Mouse (Mus musculus) yolk sac, embryonic 10.5 days (tissue): ENCODE measurements around the gene Hsh2d.
A peak's percentile ranks its signal among the peaks of the same experiment; 100 is the strongest.

Experiments
- DNase-seq: peaks from one replicate; pipeline ENCODE4 v3.0.0-alpha.2; 2017; ENCODE audit warnings: low spot score

The Hsh2d gene

GRCm38 (mm10) chr8:72189417-72190214, at the start of gene Hsh2d:
TSS of gene Hsh2d (plus strand) at chr8:72189638.
- peak; percentile 7 for DNase-seq

DNA sequence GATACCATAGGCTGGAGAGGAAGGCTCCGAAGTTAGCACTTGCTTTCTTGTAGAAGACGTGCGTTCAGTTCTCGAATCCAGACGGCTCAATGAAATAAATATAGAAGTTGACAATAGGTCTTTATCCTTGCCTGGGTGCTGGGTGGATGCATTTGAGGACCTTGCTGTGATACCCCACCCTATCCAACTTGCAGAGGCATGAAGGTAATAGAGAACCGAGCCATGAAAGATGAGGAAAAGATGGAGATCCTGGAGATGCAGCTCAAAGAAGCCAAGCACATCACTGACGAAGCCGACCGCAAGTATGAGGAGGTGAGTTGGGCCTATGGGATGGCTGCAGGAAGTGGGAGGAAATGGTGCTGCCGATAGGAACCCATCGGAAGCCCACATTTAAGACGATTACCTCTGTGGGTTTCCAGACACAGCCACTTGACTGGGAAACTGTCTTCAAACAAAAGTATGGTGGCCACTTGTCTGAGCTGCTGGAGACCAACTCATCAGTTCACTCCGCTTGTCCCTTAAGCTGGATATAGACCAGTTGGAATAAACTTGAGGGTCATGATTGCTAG, 46.1 kb upstream of the Hsh2d start:
- no peak for DNase-seq

GRCm38 (mm10) chr8:72144345-72144975, 45.0 kb upstream of the Hsh2d start:
- DNase-seq, result no peak

GRCm38 (mm10) chr8:72145511-72145910, 43.9 kb upstream of the Hsh2d start:
- no peak for DNase-seq

- peak; percentile 57 for DNase-seq
These were observed 43.4 kb upstream of the Hsh2d start for GRCm38 (mm10) chr8:72146056-72146455.

DNA sequence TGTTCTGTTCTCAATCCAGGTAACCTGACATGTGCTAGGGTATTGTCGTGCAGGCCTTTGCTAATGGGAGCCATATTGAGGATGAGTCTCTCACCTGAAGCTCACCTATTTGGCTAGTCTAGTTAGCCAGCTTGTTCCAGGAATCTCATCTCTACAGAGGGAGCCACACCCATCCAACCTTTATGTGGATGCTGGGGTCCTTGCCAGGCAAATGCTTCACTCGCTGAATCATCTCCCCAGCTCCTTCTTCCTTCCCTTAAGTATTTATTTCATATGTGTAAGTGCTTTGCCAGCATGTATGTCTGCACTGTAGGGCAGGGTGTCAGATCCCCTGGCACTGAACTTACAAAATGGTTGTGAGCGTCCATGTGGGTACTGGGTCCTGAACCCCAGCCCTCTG, 42.9 kb upstream of the Hsh2d start:
- DNase-seq, result no peak

DNA sequence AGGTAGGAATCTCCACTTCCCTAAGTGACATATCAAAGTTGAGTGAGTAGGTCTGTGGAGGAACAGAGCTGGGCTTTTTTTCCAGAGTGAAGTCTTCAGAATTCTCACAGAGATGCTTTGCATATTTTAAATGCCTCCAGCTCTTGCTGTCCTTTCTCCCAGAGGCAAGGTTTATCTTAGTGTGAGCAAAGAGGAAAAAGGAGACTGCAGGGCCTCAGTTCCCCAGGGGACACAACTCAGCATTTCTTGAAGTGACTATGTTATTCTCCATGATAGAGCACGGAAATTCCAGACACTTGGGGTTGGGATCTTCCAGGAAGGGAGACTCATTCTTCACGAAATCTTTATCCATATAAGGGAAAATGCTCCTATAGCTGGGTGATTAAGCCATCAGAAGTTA, 42.2 kb upstream of the Hsh2d start:
- no peak for DNase-seq

DNA sequence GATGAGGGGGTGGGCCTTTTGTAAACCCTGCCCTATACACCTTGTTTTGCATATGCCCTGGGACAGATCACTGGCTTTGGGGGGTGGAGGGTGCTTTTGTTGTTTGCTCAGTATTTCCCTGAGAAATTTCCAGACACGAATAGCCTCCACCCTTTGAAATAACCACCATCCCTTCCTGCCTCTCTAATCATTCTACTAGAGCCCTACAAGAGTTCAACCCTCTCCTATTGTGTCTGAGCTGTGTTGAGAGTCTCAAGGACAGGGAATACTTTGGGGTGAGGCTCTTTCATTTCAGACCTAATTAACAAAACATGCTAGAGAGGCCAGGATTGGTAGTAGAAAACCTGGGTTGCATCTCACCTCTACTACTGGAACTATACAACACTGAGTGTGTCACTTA, 40.4 kb upstream of the Hsh2d start:
- DNase-seq, result no peak

DNA sequence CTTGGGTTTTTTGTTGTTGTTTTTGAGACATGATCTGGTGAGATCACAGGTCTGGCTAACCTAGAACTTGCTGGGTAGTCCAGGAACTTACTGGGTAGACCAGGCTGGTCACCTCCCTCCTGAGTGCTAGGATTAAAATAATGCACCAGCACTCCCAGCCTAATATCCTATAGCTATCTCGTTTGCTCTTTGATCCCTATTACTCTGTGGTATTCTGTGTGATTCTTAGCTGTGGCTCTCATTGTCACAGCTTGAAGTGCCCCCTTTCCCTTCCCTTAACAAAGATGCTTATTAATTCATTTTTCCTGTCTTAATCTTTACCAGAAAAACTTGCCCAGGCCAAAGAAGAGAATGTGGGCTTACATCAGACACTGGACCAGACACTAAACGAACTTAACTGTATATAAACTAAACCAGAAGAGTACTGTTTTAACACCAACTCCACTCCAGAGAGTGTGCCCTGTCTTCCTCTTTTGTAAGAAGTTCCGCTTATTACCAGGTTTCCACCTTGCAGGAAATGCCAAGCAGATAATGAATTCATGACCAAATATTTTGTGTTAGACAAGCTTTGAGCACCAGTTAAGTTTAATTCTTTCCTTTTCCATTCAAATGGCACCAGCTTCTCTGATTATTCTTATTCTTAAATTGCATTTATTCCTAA, 37.9 kb upstream of the Hsh2d start:
- DNase-seq, result no peak

GRCm38 (mm10) chr8:72153382-72153781, 36.1 kb upstream of the Hsh2d start:
- no peak for DNase-seq

DNA sequence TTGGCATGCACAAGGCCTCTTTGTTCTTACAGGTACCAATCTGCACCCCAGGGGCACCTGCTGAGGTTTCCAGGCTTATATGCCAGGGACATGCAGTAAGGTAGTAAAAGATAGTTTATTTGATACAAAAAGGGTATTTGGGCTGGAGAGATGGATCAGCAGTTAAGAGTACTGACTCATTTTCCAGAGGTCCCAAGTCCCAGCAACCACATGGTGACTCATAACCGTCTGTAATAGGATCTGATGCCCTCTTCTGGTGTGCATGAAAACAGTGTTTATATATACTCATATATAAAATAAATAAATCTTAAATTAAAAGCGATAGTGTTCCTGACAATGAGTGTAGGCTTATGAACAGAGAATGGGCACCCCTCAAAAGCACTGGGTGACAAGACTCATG, 31.3 kb upstream of the Hsh2d start:
- no peak for DNase-seq

DNA sequence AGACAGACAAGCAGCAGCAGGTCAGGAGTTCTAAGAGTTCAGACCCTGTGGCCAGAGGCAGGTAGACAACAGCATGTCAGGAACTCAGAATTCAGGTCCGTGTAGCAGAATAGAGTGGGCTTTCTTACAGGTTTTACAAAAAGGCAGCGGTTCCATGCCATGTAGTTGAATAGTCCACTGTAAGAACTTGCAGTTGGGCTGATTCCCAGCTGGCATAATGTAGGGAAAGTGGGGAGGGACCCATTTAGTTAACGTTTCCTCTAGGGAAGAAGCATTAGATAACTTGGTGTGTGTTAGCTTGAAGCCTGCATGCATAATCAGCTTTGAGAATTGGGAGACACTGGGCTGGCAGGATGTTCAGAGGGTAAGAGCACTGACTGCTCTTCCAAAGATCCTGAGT, 30.7 kb upstream of the Hsh2d start:
- no peak for DNase-seq

DNA sequence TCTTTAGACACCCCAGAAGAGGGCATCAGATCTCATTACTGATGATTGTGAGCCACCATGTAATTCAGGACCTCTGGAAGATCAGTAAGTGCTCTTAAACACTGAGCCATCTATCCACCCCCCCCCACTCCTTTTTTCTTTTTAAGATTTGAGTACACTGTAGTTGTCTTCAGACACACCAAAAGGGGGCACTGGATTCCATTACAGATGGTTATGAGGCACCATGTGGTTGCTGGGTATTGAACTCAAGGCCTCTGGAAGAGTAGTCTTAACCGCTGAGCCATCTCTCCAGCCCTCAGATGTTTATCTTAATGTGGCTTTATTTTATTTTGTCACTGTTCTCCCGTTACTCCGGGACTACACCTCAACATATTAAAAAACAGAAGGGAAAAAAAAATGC, 29.4 kb upstream of the Hsh2d start:
- DNase-seq, result no peak

GRCm38 (mm10) chr8:72160707-72161697, 28.4 kb upstream of the Hsh2d start, which contains the start of gene Rab8a:
TSS of gene Rab8a (plus strand) at chr8:72161200.
- DNase-seq, result peak; percentile 100

- DNase-seq, result no peak
These were observed 26.6 kb upstream of the Hsh2d start for GRCm38 (mm10) chr8:72162821-72163220.

GRCm38 (mm10) chr8:72169098-72169668, 20.3 kb upstream of the Hsh2d start:
- no peak for DNase-seq

GRCm38 (mm10) chr8:72169681-72170249, 19.7 kb upstream of the Hsh2d start:
- DNase-seq, result peak; percentile 76

GRCm38 (mm10) chr8:72177346-72177925, 12.0 kb upstream of the Hsh2d start:
- peak; percentile 22 for DNase-seq

GRCm38 (mm10) chr8:72183554-72184202, 5.8 kb upstream of the Hsh2d start:
- no peak for DNase-seq

DNA sequence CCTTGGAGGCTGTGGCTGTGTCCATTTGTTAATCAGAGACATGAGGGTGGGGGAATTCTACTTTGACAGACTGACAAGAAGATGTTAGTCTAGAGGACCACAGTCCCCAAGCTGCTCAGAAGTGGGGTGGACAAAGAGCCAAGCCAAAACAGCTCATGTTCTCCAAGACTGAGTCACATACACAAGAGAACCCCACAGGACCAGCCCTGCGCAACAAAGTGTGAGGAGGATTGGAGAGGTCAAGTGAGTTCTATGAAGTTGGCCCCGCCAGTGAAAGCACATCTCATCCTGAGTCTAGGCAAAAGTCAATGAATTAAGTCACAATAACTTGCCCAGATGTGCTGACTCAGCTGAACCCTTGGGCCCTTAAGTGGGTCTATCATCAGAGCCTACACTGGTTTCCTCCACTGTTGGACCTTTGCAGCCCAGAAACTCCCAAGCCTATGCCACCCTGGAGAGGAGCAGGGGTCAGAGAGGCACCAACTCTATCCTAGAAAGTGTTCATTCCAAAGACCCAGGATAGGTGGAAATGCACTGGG, 1.6 kb upstream of the Hsh2d start:
- DNase-seq, result no peak
